Mouse (Mus musculus): Measurements from ENCODE around the gene Vmp1. TPM values are rescaled to one million over a fixed set of nuclear protein-coding genes. Genes with fewer than 3 reads are reported as not detected.
A peak's percentile ranks its signal among the peaks of the same experiment; 100 is the strongest.

The Vmp1 gene
- polyA plus RNA-seq, 1 experiment from 2014 or later: 87.3 TPM

GRCm38 (mm10) chr11:86583990-86584897 is 99.4 kb downstream of the Vmp1 start:
- no peak for ATAC-seq (ENCODE audit: low read depth)
- H3K9ac ChIP-seq (ENCODE audit: low read depth, low read length): no peak overlapping the region; the same call in 1 of the 2 replicates
- 48% methylated on average over 14 of the region's 14 CpGs for WGBS (ENCODE audit: insufficient replicate concordance)

GRCm38 (mm10) chr11:86583313-86583825 is 100.3 kb downstream of the Vmp1 start:
- no peak overlapping the region for H3K4me3 ChIP-seq (ENCODE audit: low read depth, low read length)
- H3K27me3 ChIP-seq (ENCODE audit: control insufficient read depth, insufficient read depth, low read depth, low read length): no peaks in the 10 kb centered on the region
- peaks cover 63% of the 10 kb centered on the region for H3K4me1 ChIP-seq (ENCODE audit: control insufficient read depth, low read depth, low read length)
- no peak for ATAC-seq (ENCODE audit: low read depth)
- no peak overlapping the region for H3K4me2 ChIP-seq (ENCODE audit: low read depth, low read length)
- no peak overlapping the region for H3K27ac ChIP-seq (ENCODE audit: low read length)
- no peaks in the 10 kb centered on the region; the same call in 1 of the 2 replicates for H3K36me3 ChIP-seq (ENCODE audit: control insufficient read depth, insufficient read depth)
- H3K9me3 ChIP-seq (replicated peaks; ENCODE audit: control insufficient read depth, low read length): no peaks in the 10 kb centered on the region
- H3K9ac ChIP-seq (ENCODE audit: low read depth, low read length): no peak overlapping the region
- 61% methylated on average over 3 of the region's 3 CpGs for WGBS (ENCODE audit: insufficient replicate concordance)

More at GRCm38 (mm10) chr11:86583990-86584897, 99.4 kb downstream of the Vmp1 start:
- Histone ChIP-seq H3K4me2 (ENCODE audit: low read depth, low read length) (peak overlapping the region; percentile 44), H3K27me3 (ENCODE audit: control insufficient read depth, insufficient read depth, low read depth, low read length) (no peaks in the 10 kb centered on the region), H3K9me3 (replicated peaks; ENCODE audit: control insufficient read depth, low read length) (no peaks in the 10 kb centered on the region), H3K4me3 (ENCODE audit: low read depth, low read length) (no peak overlapping the region), H3K4me1 (ENCODE audit: control insufficient read depth, low read depth, low read length) (peaks cover 60% of the 10 kb centered on the region), H3K27ac (ENCODE audit: low read length) (peak overlapping the region; percentile 40; the same call in 1 of the 2 replicates), H3K36me3 (ENCODE audit: control insufficient read depth, insufficient read depth) (no peaks in the 10 kb centered on the region; the same call in 1 of the 2 replicates)

DNA sequence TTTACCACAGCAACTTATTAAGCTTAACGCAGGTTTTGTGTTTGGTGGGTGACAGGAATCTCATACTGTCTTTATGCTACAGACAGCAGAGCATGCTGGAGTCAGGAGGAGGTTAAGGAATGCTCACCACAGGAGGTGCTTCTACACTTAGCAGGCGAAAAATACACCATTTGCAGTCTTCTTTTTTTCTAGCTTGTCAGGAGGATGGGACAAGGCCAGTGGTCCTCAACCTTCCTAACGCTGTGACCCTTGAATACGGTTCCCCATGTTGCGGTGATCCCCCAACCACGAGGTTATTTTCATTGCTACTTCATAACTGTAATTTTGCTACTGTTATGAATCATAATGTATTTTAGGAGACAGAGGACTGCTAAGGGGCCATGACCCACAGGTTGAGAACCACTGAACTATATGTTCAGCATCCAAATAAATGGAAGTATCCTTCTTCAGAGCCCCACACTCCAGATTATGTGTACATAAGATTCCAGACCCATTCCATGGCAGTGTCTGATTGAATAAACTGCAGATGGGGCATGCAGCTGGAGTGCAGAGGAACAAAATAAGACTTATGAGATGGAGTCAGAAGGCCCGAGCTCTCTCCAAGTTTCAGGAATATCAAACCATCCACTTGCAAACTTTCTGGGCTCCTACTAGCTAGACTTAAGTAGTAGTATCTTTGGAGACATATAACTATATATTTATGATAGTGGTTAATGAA is 100.9 kb downstream of the Vmp1 start:
- H3K36me3 ChIP-seq (ENCODE audit: control insufficient read depth, insufficient read depth): no peaks in the 10 kb centered on the region; the same call in 1 of the 2 replicates
- H3K27ac ChIP-seq (ENCODE audit: low read length): peak overlapping the region; percentile 88; the same call in 1 of the 2 replicates
- H3K27me3 ChIP-seq (ENCODE audit: control insufficient read depth, insufficient read depth, low read depth, low read length): no peaks in the 10 kb centered on the region
- no peak for ATAC-seq (ENCODE audit: low read depth)
- no peak overlapping the region for H3K4me2 ChIP-seq (ENCODE audit: low read depth, low read length)
- no peak overlapping the region for H3K4me3 ChIP-seq (ENCODE audit: low read depth, low read length)
- WGBS (ENCODE audit: insufficient replicate concordance): 75% methylated on average over 7 of the region's 7 CpGs
- H3K9ac ChIP-seq (ENCODE audit: low read depth, low read length): no peak overlapping the region
- peaks cover 59% of the 10 kb centered on the region for H3K4me1 ChIP-seq (ENCODE audit: control insufficient read depth, low read depth, low read length)
- H3K9me3 ChIP-seq (replicated peaks; ENCODE audit: control insufficient read depth, low read length): no peaks in the 10 kb centered on the region

- Histone ChIP-seq H3K4me3 (ENCODE audit: low read depth, low read length) (peak overlapping the region; percentile 60; the same call in 1 of the 2 replicates), H3K9ac (ENCODE audit: low read depth, low read length) (no peak overlapping the region; the same call in 1 of the 2 replicates), H3K27me3 (ENCODE audit: control insufficient read depth, insufficient read depth, low read depth, low read length) (no peaks in the 10 kb centered on the region), H3K27ac (ENCODE audit: low read length) (peak overlapping the region; percentile 88), H3K9me3 (replicated peaks; ENCODE audit: control insufficient read depth, low read length) (no peaks in the 10 kb centered on the region), H3K36me3 (ENCODE audit: control insufficient read depth, insufficient read depth) (no peaks in the 10 kb centered on the region; the same call in 1 of the 2 replicates), H3K4me1 (ENCODE audit: control insufficient read depth, low read depth, low read length) (peaks cover 53% of the 10 kb centered on the region), H3K4me2 (ENCODE audit: low read depth, low read length) (peak overlapping the region; percentile 73)
- no peak for ATAC-seq (ENCODE audit: low read depth)
- 56% methylated on average over 12 of the region's 12 CpGs for WGBS (ENCODE audit: insufficient replicate concordance)
These were observed 101.6 kb downstream of the Vmp1 start for GRCm38 (mm10) chr11:86581943-86582542.

DNA sequence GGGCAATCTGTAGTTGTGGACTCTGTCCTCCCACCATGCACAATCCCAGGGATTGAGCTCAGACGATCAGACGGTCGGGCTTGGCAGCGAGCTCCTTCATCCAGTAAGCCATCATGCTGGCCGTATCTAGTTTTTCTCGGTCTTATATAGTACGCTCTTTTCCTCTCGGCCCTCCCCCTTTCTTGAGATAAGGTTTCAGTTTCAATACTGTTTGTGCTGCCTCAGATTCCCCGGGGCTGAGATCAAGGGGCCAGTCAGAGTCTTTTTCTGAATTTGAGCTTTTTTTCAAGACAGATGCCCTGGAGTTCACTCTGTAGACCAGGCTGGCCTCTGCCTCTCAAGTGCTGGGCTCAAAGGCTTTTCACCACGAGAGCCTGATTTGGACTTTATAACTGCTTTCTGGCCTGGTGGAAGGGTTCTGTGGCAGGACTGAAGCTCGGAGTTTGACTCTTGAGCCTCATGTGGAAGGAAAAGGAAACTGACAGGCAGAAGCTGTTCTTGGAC is 102.3 kb downstream of the Vmp1 start:
- ATAC-seq (ENCODE audit: low read depth): peak; percentile 70
- peaks cover 46% of the 10 kb centered on the region for H3K4me1 ChIP-seq (ENCODE audit: control insufficient read depth, low read depth, low read length)
- H3K27ac ChIP-seq (ENCODE audit: low read length): peak overlapping the region; percentile 88
- peak overlapping the region; percentile 73 for H3K4me2 ChIP-seq (ENCODE audit: low read depth, low read length)
- H3K36me3 ChIP-seq (ENCODE audit: control insufficient read depth, insufficient read depth): no peaks in the 10 kb centered on the region; the same call in 1 of the 2 replicates
- no peaks in the 10 kb centered on the region for H3K27me3 ChIP-seq (ENCODE audit: control insufficient read depth, insufficient read depth, low read depth, low read length)
- H3K9me3 ChIP-seq (replicated peaks; ENCODE audit: control insufficient read depth, low read length): no peaks in the 10 kb centered on the region
- 3% methylated on average over 11 of the region's 11 CpGs for WGBS (ENCODE audit: insufficient replicate concordance)
- H3K9ac ChIP-seq (ENCODE audit: low read depth, low read length): peak overlapping the region; percentile 68
- peak overlapping the region; percentile 60 for H3K4me3 ChIP-seq (ENCODE audit: low read depth, low read length)

DNA sequence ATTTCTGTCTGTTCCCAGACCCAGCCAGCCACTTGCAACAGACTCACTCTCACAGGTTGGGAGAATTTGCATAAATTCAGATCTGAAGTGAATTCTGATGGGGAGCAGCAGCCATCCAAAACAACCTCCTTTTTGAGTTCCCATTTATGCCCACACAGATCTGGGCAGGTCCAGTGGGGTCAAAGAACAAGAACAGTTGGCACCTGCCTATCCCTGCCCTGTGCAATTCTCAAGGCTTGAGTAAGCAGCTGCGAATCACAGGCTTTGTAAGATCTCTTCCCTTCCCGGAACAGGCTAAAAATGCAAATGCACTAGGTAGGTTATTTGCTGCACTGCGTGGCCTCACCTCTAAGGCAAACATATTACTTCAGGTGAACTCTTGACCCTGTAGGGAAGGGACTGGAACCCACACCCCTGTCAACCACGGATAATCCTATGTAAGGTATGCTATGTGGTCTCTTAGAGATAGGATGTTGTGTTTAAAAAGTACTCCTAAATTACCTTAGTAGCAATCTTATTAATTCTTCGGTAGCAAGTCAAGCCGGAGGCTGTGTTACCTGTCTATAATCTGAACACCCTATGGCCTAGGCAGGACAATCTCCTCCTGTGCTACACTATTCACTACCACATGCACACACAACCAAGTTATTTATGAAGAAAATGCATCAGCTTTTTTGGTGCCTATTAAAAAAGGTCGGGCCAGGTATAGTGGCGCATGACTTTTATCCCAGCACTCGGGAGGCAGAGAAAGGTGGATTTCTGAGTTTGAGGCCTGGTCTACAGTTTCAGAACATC is 103.1 kb downstream of the Vmp1 start:
- no peaks in the 10 kb centered on the region; the same call in 1 of the 2 replicates for H3K36me3 ChIP-seq (ENCODE audit: control insufficient read depth, insufficient read depth)
- H3K4me2 ChIP-seq (ENCODE audit: low read depth, low read length): peak overlapping the region; percentile 73
- H3K4me1 ChIP-seq (ENCODE audit: control insufficient read depth, low read depth, low read length): peaks cover 44% of the 10 kb centered on the region
- no peaks in the 10 kb centered on the region for H3K9me3 ChIP-seq (replicated peaks; ENCODE audit: control insufficient read depth, low read length)
- 73% methylated on average over 9 of the region's 9 CpGs for WGBS (ENCODE audit: insufficient replicate concordance)
- H3K4me3 ChIP-seq (ENCODE audit: low read depth, low read length): 0 out of 2 replicates have a peak overlapping the region, but pooled peaks have one; percentile 60
- peak; percentile 32 for ATAC-seq (ENCODE audit: low read depth)
- H3K9ac ChIP-seq (ENCODE audit: low read depth, low read length): no peak overlapping the region
- H3K27ac ChIP-seq (ENCODE audit: low read length): peak overlapping the region; percentile 88
- H3K27me3 ChIP-seq (ENCODE audit: control insufficient read depth, insufficient read depth, low read depth, low read length): no peaks in the 10 kb centered on the region

DNA sequence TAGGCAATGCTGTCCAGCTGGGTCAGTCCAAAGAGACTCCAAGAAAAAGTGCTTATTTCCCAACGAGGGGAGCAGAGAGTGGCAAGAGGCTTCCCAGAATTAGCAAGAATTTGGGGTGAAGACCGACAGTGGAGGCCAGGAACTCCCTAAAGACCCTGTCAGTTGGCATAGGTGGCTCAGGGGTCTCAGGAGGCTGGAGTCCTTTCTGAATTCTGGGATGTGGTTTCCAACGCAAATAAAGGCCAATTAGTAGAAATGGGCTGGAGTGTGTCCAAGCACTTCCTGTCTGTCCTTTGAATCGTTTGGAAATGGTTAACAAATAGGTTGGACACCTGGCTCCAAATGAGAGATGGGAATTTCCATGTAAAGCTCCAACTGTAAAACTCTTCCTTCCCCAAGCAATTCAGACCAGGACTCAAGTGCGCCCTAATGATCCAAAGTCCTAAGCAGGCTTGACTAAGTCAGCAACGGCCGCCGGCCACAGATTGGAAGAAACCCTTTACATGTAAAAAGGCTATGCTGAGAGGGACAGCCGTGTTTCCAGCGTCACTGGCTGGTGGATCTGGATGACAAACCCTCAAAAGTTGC is 103.8 kb downstream of the Vmp1 start:
- Histone ChIP-seq H3K4me2 (ENCODE audit: low read depth, low read length) (no peak overlapping the region), H3K36me3 (ENCODE audit: control insufficient read depth, insufficient read depth) (no peaks in the 10 kb centered on the region; the same call in 1 of the 2 replicates), H3K9me3 (replicated peaks; ENCODE audit: control insufficient read depth, low read length) (no peaks in the 10 kb centered on the region), H3K27me3 (ENCODE audit: control insufficient read depth, insufficient read depth, low read depth, low read length) (no peaks in the 10 kb centered on the region), H3K9ac (ENCODE audit: low read depth, low read length) (no peak overlapping the region), H3K4me1 (ENCODE audit: control insufficient read depth, low read depth, low read length) (peaks cover 42% of the 10 kb centered on the region), H3K4me3 (ENCODE audit: low read depth, low read length) (no peak overlapping the region), H3K27ac (ENCODE audit: low read length) (peak overlapping the region; percentile 68)
- ATAC-seq (ENCODE audit: low read depth): no peak
- WGBS (ENCODE audit: insufficient replicate concordance): 71% methylated on average over 10 of the region's 10 CpGs
